Mouse (Mus musculus): ENCODE measurements around the gene Ankrd9. TPM values are rescaled to one million over a fixed set of nuclear protein-coding genes. Genes with fewer than 3 reads are reported as not detected.

The Ankrd9 gene
- polyA plus RNA-seq, 1 experiment: 23.9 TPM

DNA sequence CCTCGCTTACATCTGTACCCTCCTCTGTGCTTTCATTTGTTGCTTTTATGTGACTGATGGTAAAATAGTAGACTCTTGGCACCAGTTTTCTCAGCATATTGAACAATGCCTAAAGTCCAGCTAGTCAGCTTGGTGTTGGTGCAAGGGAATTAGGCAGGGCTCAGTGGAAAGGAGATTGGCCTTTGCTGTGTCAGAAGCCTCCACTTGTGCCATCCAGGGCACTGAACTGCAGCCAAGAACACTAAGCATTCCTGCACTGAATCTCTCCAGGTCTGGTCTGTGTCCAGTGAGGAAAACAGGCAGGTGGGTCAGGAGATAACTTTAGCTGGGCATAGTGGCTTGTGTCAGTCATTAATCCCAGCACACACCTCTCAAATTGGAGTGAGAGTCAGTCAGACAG is 29.4 kb downstream of the Ankrd9 start:
- Histone ChIP-seq H3K27me3 (replicated peaks; ENCODE audit: control insufficient read depth, insufficient read depth, low read length) (no peaks in the 10 kb centered on the region), H3K27ac (ENCODE audit: insufficient read depth, low read depth, low read length) (no peak overlapping the region), H3K4me3 (ENCODE audit: insufficient read depth, low read depth, low read length) (no peak overlapping the region), H3K36me3 (ENCODE audit: control insufficient read depth, insufficient read depth, low read length) (0 out of 2 replicates have a peak, but pooled peaks cover 2% of the 10 kb centered on the region), H3K4me1 (ENCODE audit: control insufficient read depth, insufficient read depth, low read length) (no peaks in the 10 kb centered on the region)
- no peak for DNase-seq
- no peak for TF ChIP-seq POLR2A (IDR thresholded peaks at IDR 0.05; ENCODE audit: low read depth, low read length)
- 95% methylated on average over 1 of the region's 1 CpGs for WGBS

DNA sequence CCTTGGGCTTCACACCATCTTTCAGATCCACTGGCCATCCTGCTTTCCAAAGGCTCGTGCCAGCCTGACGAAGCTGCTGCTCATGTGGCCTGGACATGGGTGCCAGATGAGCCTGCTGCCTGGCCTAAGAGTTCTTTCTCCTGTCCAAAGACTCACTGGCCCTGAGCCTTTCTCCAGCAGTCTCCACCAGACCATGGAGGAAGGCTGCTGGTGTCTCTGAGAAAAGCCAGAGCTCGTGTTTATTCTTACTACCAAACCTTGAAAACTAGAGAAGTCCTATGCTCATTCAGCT is 30.0 kb downstream of the Ankrd9 start:
- Histone ChIP-seq H3K36me3 (ENCODE audit: control insufficient read depth, insufficient read depth, low read length) (0 out of 2 replicates have a peak, but pooled peaks cover 2% of the 10 kb centered on the region), H3K4me3 (ENCODE audit: insufficient read depth, low read depth, low read length) (no peak overlapping the region), H3K4me1 (ENCODE audit: control insufficient read depth, insufficient read depth, low read length) (no peaks in the 10 kb centered on the region), H3K27me3 (replicated peaks; ENCODE audit: control insufficient read depth, insufficient read depth, low read length) (no peaks in the 10 kb centered on the region), H3K27ac (ENCODE audit: insufficient read depth, low read depth, low read length) (no peak overlapping the region)
- WGBS: 88% methylated on average over 3 of the region's 3 CpGs
- TF ChIP-seq CTCF (conservative IDR thresholded peaks at IDR 0.05; ENCODE audit: insufficient read depth, insufficient read length, low read depth, low read length) (no peak), POLR2A (IDR thresholded peaks at IDR 0.05; ENCODE audit: low read depth, low read length) (no peak)
- no peak for DNase-seq

- WGBS: 94% methylated on average over 6 of the region's 6 CpGs
- no peak overlapping the region for H3K27ac ChIP-seq (ENCODE audit: insufficient read depth, low read depth, low read length)
These were observed 30.5 kb downstream of the Ankrd9 start for GRCm38 (mm10) chr12:110948082-110948909.

GRCm38 (mm10) chr12:110946216-110946615 is 32.6 kb downstream of the Ankrd9 start:
- WGBS: 83% methylated on average over 7 of the region's 7 CpGs
- H3K36me3 ChIP-seq (ENCODE audit: control insufficient read depth, insufficient read depth, low read length): 0 out of 2 replicates have a peak, but pooled peaks cover 2% of the 10 kb centered on the region
- TF ChIP-seq CTCF (conservative IDR thresholded peaks at IDR 0.05; ENCODE audit: insufficient read depth, insufficient read length, low read depth, low read length) (no peak), POLR2A (IDR thresholded peaks at IDR 0.05; ENCODE audit: low read depth, low read length) (no peak)
- no peak overlapping the region for H3K27ac ChIP-seq (ENCODE audit: insufficient read depth, low read depth, low read length)
- no peaks in the 10 kb centered on the region for H3K27me3 ChIP-seq (replicated peaks; ENCODE audit: control insufficient read depth, insufficient read depth, low read length)
- H3K4me3 ChIP-seq (ENCODE audit: insufficient read depth, low read depth, low read length): no peak overlapping the region
- H3K4me1 ChIP-seq (ENCODE audit: control insufficient read depth, insufficient read depth, low read length): no peaks in the 10 kb centered on the region
- DNase-seq: no peak

More at GRCm38 (mm10) chr12:110948082-110948909, 30.5 kb downstream of the Ankrd9 start:
- TF ChIP-seq POLR2A (IDR thresholded peaks at IDR 0.05; ENCODE audit: low read depth, low read length) (no peak), CTCF (conservative IDR thresholded peaks at IDR 0.05; ENCODE audit: insufficient read depth, insufficient read length, low read depth, low read length) (no peak)
- H3K27me3 ChIP-seq (replicated peaks; ENCODE audit: control insufficient read depth, insufficient read depth, low read length): no peaks in the 10 kb centered on the region
- H3K36me3 ChIP-seq (ENCODE audit: control insufficient read depth, insufficient read depth, low read length): 0 out of 2 replicates have a peak, but pooled peaks cover 2% of the 10 kb centered on the region
- DNase-seq: no peak
- H3K4me1 ChIP-seq (ENCODE audit: control insufficient read depth, insufficient read depth, low read length): no peaks in the 10 kb centered on the region
- H3K4me3 ChIP-seq (ENCODE audit: insufficient read depth, low read depth, low read length): no peak overlapping the region

DNA sequence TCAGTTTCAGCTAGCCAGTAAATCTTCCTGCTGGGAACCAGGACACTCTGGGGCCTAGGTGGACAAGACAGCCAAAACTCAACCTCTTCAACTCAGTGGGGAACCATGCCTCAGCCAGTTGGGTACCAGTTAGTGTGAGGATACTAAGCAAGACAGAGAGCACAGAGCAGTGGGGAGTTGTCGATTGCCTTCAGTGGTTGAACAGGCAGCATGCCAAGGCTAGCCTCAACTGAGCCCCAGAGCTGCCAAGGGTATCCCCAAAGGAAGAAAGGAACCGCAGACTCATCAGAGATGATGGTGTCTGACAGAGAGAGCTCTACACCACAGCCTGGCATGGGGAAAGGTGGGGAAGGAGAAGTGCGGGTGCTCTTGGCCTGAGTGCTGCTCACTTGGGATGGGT is 38.0 kb downstream of the Ankrd9 start:
- Histone ChIP-seq H3K4me1 (ENCODE audit: control insufficient read depth, insufficient read depth, low read length) (no peaks in the 10 kb centered on the region), H3K27me3 (replicated peaks; ENCODE audit: control insufficient read depth, insufficient read depth, low read length) (no peaks in the 10 kb centered on the region), H3K27ac (ENCODE audit: insufficient read depth, low read depth, low read length) (no peak overlapping the region), H3K4me3 (ENCODE audit: insufficient read depth, low read depth, low read length) (no peak overlapping the region), H3K36me3 (ENCODE audit: control insufficient read depth, insufficient read depth, low read length) (no peaks in the 10 kb centered on the region)
- 91% methylated on average over 3 of the region's 3 CpGs for whole genome bisulfite sequencing
- TF ChIP-seq POLR2A (IDR thresholded peaks at IDR 0.05; ENCODE audit: low read depth, low read length): no peak
- TF ChIP-seq CTCF (conservative IDR thresholded peaks at IDR 0.05; ENCODE audit: insufficient read depth, insufficient read length, low read depth, low read length): no peak
- no peak for DNase-seq

GRCm38 (mm10) chr12:110939385-110939784 is 39.5 kb downstream of the Ankrd9 start:
- TF ChIP-seq CTCF (conservative IDR thresholded peaks at IDR 0.05; ENCODE audit: insufficient read depth, insufficient read length, low read depth, low read length): no peak
- no peak for TF ChIP-seq POLR2A (IDR thresholded peaks at IDR 0.05; ENCODE audit: low read depth, low read length)

DNA sequence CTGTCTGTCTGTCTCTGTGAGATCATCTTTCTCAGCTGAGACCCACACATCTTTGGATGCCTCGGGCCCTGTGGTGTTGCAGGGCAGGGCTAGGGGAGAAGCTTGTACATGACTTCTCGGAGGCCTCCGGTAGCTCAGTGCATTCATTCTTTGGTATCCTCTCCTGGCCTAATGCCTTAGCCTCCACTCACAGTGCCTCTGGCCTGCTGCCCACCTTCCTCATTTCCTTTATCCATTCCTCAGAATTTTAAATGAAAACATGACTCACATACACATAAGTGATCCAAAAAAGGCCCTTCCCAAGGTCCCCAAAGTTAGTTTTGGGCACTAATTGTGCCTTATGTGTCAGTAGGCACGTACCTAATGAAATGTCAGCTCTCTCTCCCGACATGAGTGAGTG is 41.3 kb downstream of the Ankrd9 start:
- no peaks in the 10 kb centered on the region for H3K27me3 ChIP-seq (replicated peaks; ENCODE audit: control insufficient read depth, insufficient read depth, low read length)
- no peak overlapping the region for H3K27ac ChIP-seq (ENCODE audit: insufficient read depth, low read depth, low read length)
- 88% methylated on average over 5 of the region's 5 CpGs for WGBS
- TF ChIP-seq POLR2A (IDR thresholded peaks at IDR 0.05; ENCODE audit: low read depth, low read length) (no peak), CTCF (conservative IDR thresholded peaks at IDR 0.05; ENCODE audit: insufficient read depth, insufficient read length, low read depth, low read length) (no peak)
- DNase-seq: no peak
- H3K4me1 ChIP-seq (ENCODE audit: control insufficient read depth, insufficient read depth, low read length): no peaks in the 10 kb centered on the region
- H3K36me3 ChIP-seq (ENCODE audit: control insufficient read depth, insufficient read depth, low read length): no peaks in the 10 kb centered on the region
- H3K4me3 ChIP-seq (ENCODE audit: insufficient read depth, low read depth, low read length): no peak overlapping the region

More at GRCm38 (mm10) chr12:110939385-110939784, 39.5 kb downstream of the Ankrd9 start:
- no peak overlapping the region for H3K27ac ChIP-seq (ENCODE audit: insufficient read depth, low read depth, low read length)
- H3K27me3 ChIP-seq (replicated peaks; ENCODE audit: control insufficient read depth, insufficient read depth, low read length): no peaks in the 10 kb centered on the region
- 98% methylated on average over 5 of the region's 5 CpGs for WGBS
- no peaks in the 10 kb centered on the region for H3K36me3 ChIP-seq (ENCODE audit: control insufficient read depth, insufficient read depth, low read length)
- no peaks in the 10 kb centered on the region for H3K4me1 ChIP-seq (ENCODE audit: control insufficient read depth, insufficient read depth, low read length)
- no peak for DNase-seq
- H3K4me3 ChIP-seq (ENCODE audit: insufficient read depth, low read depth, low read length): no peak overlapping the region

Measured in kidney, adult 2 months (tissue).